Mouse (Mus musculus): ENCODE data around the gene Akap8l.

Akap8l gene

GRCm38 (mm10) chr17:32358192-32358942 lies 8.0 kb upstream of the Akap8l start:
- DNase-seq (ENCODE audit: low spot score in 2 of 2), result no peak

- no peak for DNase-seq (ENCODE audit: low spot score in 2 of 2)
These were observed 6.7 kb upstream of the Akap8l start for GRCm38 (mm10) chr17:32356766-32357760.

GRCm38 (mm10) chr17:32356281-32356680 lies 5.9 kb upstream of the Akap8l start:
- DNase-seq (ENCODE audit: low spot score in 2 of 2), result no peak

GRCm38 (mm10) chr17:32355031-32355430 lies 4.6 kb upstream of the Akap8l start:
- DNase-seq (ENCODE audit: low spot score in 2 of 2), result no peak

- DNase-seq (ENCODE audit: low spot score in 2 of 2), result no peak
These were observed 3.8 kb upstream of the Akap8l start for GRCm38 (mm10) chr17:32354211-32354610.

GRCm38 (mm10) chr17:32353696-32354095 lies 3.3 kb upstream of the Akap8l start:
- DNase-seq (ENCODE audit: low spot score in 2 of 2), result peak; percentile 43 to 59

- no peak for DNase-seq (ENCODE audit: low spot score in 2 of 2)
These were observed 1.3 kb upstream of the Akap8l start for GRCm38 (mm10) chr17:32351726-32352125.

GRCm38 (mm10) chr17:32351269-32351668 lies 862 bp upstream of the Akap8l start:
- no peak for DNase-seq (ENCODE audit: low spot score in 2 of 2)

- no peak for DNase-seq (ENCODE audit: low spot score in 2 of 2)
These were observed 491 bp downstream of the Akap8l start for GRCm38 (mm10) chr17:32349851-32350381.

GRCm38 (mm10) chr17:32349037-32349732 lies 1.2 kb downstream of the Akap8l start:
- peak; percentile 59 to 60 for DNase-seq (ENCODE audit: low spot score in 2 of 2)

GRCm38 (mm10) chr17:32348406-32348805 lies 2.0 kb downstream of the Akap8l start:
- DNase-seq (ENCODE audit: low spot score in 2 of 2), result no peak

- no peak for DNase-seq (ENCODE audit: low spot score in 2 of 2)
These were observed 9.3 kb downstream of the Akap8l start for GRCm38 (mm10) chr17:32341102-32341501.

GRCm38 (mm10) chr17:32340110-32340509 lies 10.3 kb downstream of the Akap8l start:
- DNase-seq (ENCODE audit: low spot score in 2 of 2), result no peak

- DNase-seq (ENCODE audit: low spot score in 2 of 2), result no peak
These were observed 14.5 kb downstream of the Akap8l start for GRCm38 (mm10) chr17:32335869-32336268.

GRCm38 (mm10) chr17:32334921-32335320 lies 15.5 kb downstream of the Akap8l start:
- no peak for DNase-seq (ENCODE audit: low spot score in 2 of 2)

- DNase-seq (ENCODE audit: low spot score in 2 of 2), result no peak
These were observed 16.6 kb downstream of the Akap8l start for GRCm38 (mm10) chr17:32333675-32334303.

- DNase-seq (ENCODE audit: low spot score in 2 of 2), result no peak
These were observed 22.9 kb downstream of the Akap8l start for GRCm38 (mm10) chr17:32327501-32327900.

GRCm38 (mm10) chr17:32322809-32323208 lies 27.6 kb downstream of the Akap8l start:
- no peak for DNase-seq (ENCODE audit: low spot score in 2 of 2)

GRCm38 (mm10) chr17:32321836-32322235 lies 28.6 kb downstream of the Akap8l start:
- peak in 1 of 2 experiments; percentile 26 for DNase-seq (ENCODE audit: low spot score in 2 of 2)

- DNase-seq (ENCODE audit: low spot score in 2 of 2), result no peak
These were observed 29.0 kb downstream of the Akap8l start for GRCm38 (mm10) chr17:32321390-32321734.

All from right cerebral cortex, adult 2 months (tissue).